Mouse (Mus musculus): ENCODE results near the gene Slfn8. TPM values are rescaled to one million over a fixed set of nuclear protein-coding genes. Genes with fewer than 3 reads are reported as not detected.

Gene Slfn8
- polyA plus RNA-seq, 1 experiment = not detected

GRCm38 (mm10) chr11:82961743-82962142, 58.9 kb downstream of the Slfn8 start:
- TF ChIP-seq CEBPB (IDR thresholded peaks at IDR 0.05; ENCODE audit: low read depth) = no peak
- TF ChIP-seq MYOD1 (IDR thresholded peaks at IDR 0.05; ENCODE audit: control insufficient read depth, insufficient read length, low read depth) = no peak
- Histone ChIP-seq H3ac (ENCODE audit: control insufficient read depth, insufficient read length, low read depth) (no peak overlapping the region), H3K79me3 (ENCODE audit: low read depth) (no peaks in the 10 kb centered on the region), H3K27me3 (ENCODE audit: control insufficient read depth, insufficient read depth, insufficient read length) (no peaks in the 10 kb centered on the region), H3K79me2 (ENCODE audit: control insufficient read depth, insufficient read depth) (no peaks in the 10 kb centered on the region), H3K4me3 (ENCODE audit: insufficient read depth, poor library complexity, severe bottlenecking) (no peak overlapping the region), H3K36me3 (ENCODE audit: control insufficient read depth, insufficient read depth) (no peaks in the 10 kb centered on the region)

GRCm38 (mm10) chr11:82959613-82960012, 61.0 kb downstream of the Slfn8 start:
- no peaks in the 10 kb centered on the region for H3K79me3 ChIP-seq (ENCODE audit: low read depth)
- TF ChIP-seq MAX (IDR thresholded peaks at IDR 0.05) (no peak), FOSL1 (IDR thresholded peaks at IDR 0.05; ENCODE audit: insufficient read depth, low read length, poor library complexity, severe bottlenecking) (no peak), USF1 (IDR thresholded peaks at IDR 0.05; ENCODE audit: low read depth) (no peak), CTCF (IDR thresholded peaks at IDR 0.05; ENCODE audit: control insufficient read depth, insufficient read depth, insufficient read length) (no peak), MYOG (IDR thresholded peaks at IDR 0.05; ENCODE audit: control insufficient read depth, extremely low read depth, insufficient read length) (no peak), MYOD1 (IDR thresholded peaks at IDR 0.05; ENCODE audit: control insufficient read depth, insufficient read length, low read depth) (no peak), CEBPB (IDR thresholded peaks at IDR 0.05; ENCODE audit: low read depth) (no peak)
- H3K4me3 ChIP-seq (ENCODE audit: insufficient read depth, poor library complexity, severe bottlenecking) = no peak overlapping the region
- H3K27me3 ChIP-seq (ENCODE audit: control insufficient read depth, insufficient read depth, insufficient read length) = no peaks in the 10 kb centered on the region
- no peaks in the 10 kb centered on the region for H3K36me3 ChIP-seq (ENCODE audit: control insufficient read depth, insufficient read depth)
- no peak overlapping the region for H3ac ChIP-seq (ENCODE audit: control insufficient read depth, insufficient read length, low read depth)
- H3K79me2 ChIP-seq (ENCODE audit: control insufficient read depth, insufficient read depth) = no peaks in the 10 kb centered on the region

GRCm38 (mm10) chr11:82956925-82957324, 63.7 kb downstream of the Slfn8 start:
- Histone ChIP-seq H3K4me3 (ENCODE audit: insufficient read depth, poor library complexity, severe bottlenecking) (no peak overlapping the region), H3K79me2 (ENCODE audit: control insufficient read depth, insufficient read depth) (no peaks in the 10 kb centered on the region), H3K36me3 (ENCODE audit: control insufficient read depth, insufficient read depth) (no peaks in the 10 kb centered on the region), H3ac (ENCODE audit: control insufficient read depth, insufficient read length, low read depth) (no peak overlapping the region), H3K27me3 (ENCODE audit: control insufficient read depth, insufficient read depth, insufficient read length) (no peaks in the 10 kb centered on the region), H3K79me3 (ENCODE audit: low read depth) (no peaks in the 10 kb centered on the region)
- TF ChIP-seq MYOG (IDR thresholded peaks at IDR 0.05; ENCODE audit: control insufficient read depth, extremely low read depth, insufficient read length) (no peak), FOSL1 (IDR thresholded peaks at IDR 0.05; ENCODE audit: insufficient read depth, low read length, poor library complexity, severe bottlenecking) (no peak), MAX (IDR thresholded peaks at IDR 0.05) (no peak), CEBPB (IDR thresholded peaks at IDR 0.05; ENCODE audit: low read depth) (no peak), MYOD1 (IDR thresholded peaks at IDR 0.05; ENCODE audit: control insufficient read depth, insufficient read length, low read depth) (no peak), USF1 (IDR thresholded peaks at IDR 0.05; ENCODE audit: low read depth) (no peak), CTCF (IDR thresholded peaks at IDR 0.05; ENCODE audit: control insufficient read depth, insufficient read depth, insufficient read length) (no peak)

- Histone ChIP-seq H3K27me3 (ENCODE audit: control insufficient read depth, insufficient read depth, insufficient read length) (no peaks in the 10 kb centered on the region), H3ac (ENCODE audit: control insufficient read depth, insufficient read length, low read depth) (no peak overlapping the region)
- TF ChIP-seq CTCF (IDR thresholded peaks at IDR 0.05; ENCODE audit: control insufficient read depth, insufficient read depth, insufficient read length) (no peak), FOSL1 (IDR thresholded peaks at IDR 0.05; ENCODE audit: insufficient read depth, low read length, poor library complexity, severe bottlenecking) (no peak), USF1 (IDR thresholded peaks at IDR 0.05; ENCODE audit: low read depth) (no peak), CEBPB (IDR thresholded peaks at IDR 0.05; ENCODE audit: low read depth) (no peak), MAX (IDR thresholded peaks at IDR 0.05) (no peak), MYOD1 (IDR thresholded peaks at IDR 0.05; ENCODE audit: control insufficient read depth, insufficient read length, low read depth) (no peak), MYOG (IDR thresholded peaks at IDR 0.05; ENCODE audit: control insufficient read depth, extremely low read depth, insufficient read length) (no peak)
These were observed 66.0 kb downstream of the Slfn8 start for GRCm38 (mm10) chr11:82954631-82955030.

GRCm38 (mm10) chr11:82952612-82953542, 67.7 kb downstream of the Slfn8 start:
- no peak overlapping the region for H3ac ChIP-seq (ENCODE audit: control insufficient read depth, insufficient read length, low read depth)
- H3K27me3 ChIP-seq (ENCODE audit: control insufficient read depth, insufficient read depth, insufficient read length) = no peaks in the 10 kb centered on the region
- TF ChIP-seq CEBPB (IDR thresholded peaks at IDR 0.05; ENCODE audit: low read depth) = no peak
- TF ChIP-seq MYOG (IDR thresholded peaks at IDR 0.05; ENCODE audit: control insufficient read depth, extremely low read depth, insufficient read length) = no peak
- TF ChIP-seq FOSL1 (IDR thresholded peaks at IDR 0.05; ENCODE audit: insufficient read depth, low read length, poor library complexity, severe bottlenecking) = no peak
- no peak for TF ChIP-seq MYOD1 (IDR thresholded peaks at IDR 0.05; ENCODE audit: control insufficient read depth, insufficient read length, low read depth)
- TF ChIP-seq MAX (IDR thresholded peaks at IDR 0.05) = no peak
- TF ChIP-seq CTCF (IDR thresholded peaks at IDR 0.05; ENCODE audit: control insufficient read depth, insufficient read depth, insufficient read length) = no peak
- TF ChIP-seq USF1 (IDR thresholded peaks at IDR 0.05; ENCODE audit: low read depth) = no peak
- H3K36me3 ChIP-seq (ENCODE audit: control insufficient read depth, insufficient read depth) = no peaks in the 10 kb centered on the region
- H3K4me3 ChIP-seq (ENCODE audit: insufficient read depth, poor library complexity, severe bottlenecking) = no peak overlapping the region
- no peaks in the 10 kb centered on the region for H3K79me3 ChIP-seq (ENCODE audit: low read depth)
- H3K79me2 ChIP-seq (ENCODE audit: control insufficient read depth, insufficient read depth) = no peaks in the 10 kb centered on the region

More at GRCm38 (mm10) chr11:82954631-82955030, 66.0 kb downstream of the Slfn8 start:
- Histone ChIP-seq H3K36me3 (ENCODE audit: control insufficient read depth, insufficient read depth) (no peaks in the 10 kb centered on the region), H3K4me3 (ENCODE audit: insufficient read depth, poor library complexity, severe bottlenecking) (no peak overlapping the region), H3K79me2 (ENCODE audit: control insufficient read depth, insufficient read depth) (no peaks in the 10 kb centered on the region), H3K79me3 (ENCODE audit: low read depth) (no peaks in the 10 kb centered on the region)

Small RNAs within 50 kb of the gene (microRNA-seq; reads per million reads assigned to microRNA genes)
- gene Gm27598 (ENCODE audit: borderline microRNAs expressed) (not detected), gene Mir7679 (ENCODE audit: borderline microRNAs expressed) (not detected)

Other genes with a start within 250 kb of the Slfn8 start
- 14.7 TPM for gene Lig3, start 239.7 kb downstream of the Slfn8 start, polyA plus RNA-seq (2012; fragmentation: generic; extraction: Trizol)
- gene Rffl, start 149.6 kb downstream of the Slfn8 start, polyA plus RNA-seq (2012; fragmentation: generic; extraction: Trizol) = 2.8 TPM
- 13.4 TPM for gene Rad51d, start 130.2 kb downstream of the Slfn8 start, polyA plus RNA-seq (2012; fragmentation: generic; extraction: Trizol)
- 0.08 TPM for gene Fndc8, start 128.7 kb downstream of the Slfn8 start, polyA plus RNA-seq (2012; fragmentation: generic; extraction: Trizol)
- 46.5 TPM for gene Nle1, start 112.4 kb downstream of the Slfn8 start, polyA plus RNA-seq (2012; fragmentation: generic; extraction: Trizol)
- gene Unc45b, start 110.3 kb downstream of the Slfn8 start, polyA plus RNA-seq (2012; fragmentation: generic; extraction: Trizol) = 0.15 TPM
- 0.13 TPM for gene Slfn5, start 69.5 kb downstream of the Slfn8 start, polyA plus RNA-seq (2012; fragmentation: generic; extraction: Trizol)
- gene Slfn9, start 29.0 kb downstream of the Slfn8 start, polyA plus RNA-seq (2012; fragmentation: generic; extraction: Trizol) = 0.94 TPM
- gene Slfn2, start 44.3 kb upstream of the Slfn8 start, polyA plus RNA-seq (2012; fragmentation: generic; extraction: Trizol) = 0.27 TPM
- gene Slfn1, start 96.0 kb upstream of the Slfn8 start, polyA plus RNA-seq (2012; fragmentation: generic; extraction: Trizol) = not detected
- not detected for gene Slfn4, start 154.4 kb upstream of the Slfn8 start, polyA plus RNA-seq (2012; fragmentation: generic; extraction: Trizol)
- gene Slfn3, start 170.5 kb upstream of the Slfn8 start, polyA plus RNA-seq (2012; fragmentation: generic; extraction: Trizol) = 2.0 TPM